Mouse (Mus musculus): ENCODE results near the gene Zfp386. TPM values are rescaled to one million over a fixed set of nuclear protein-coding genes. Genes with fewer than 3 reads are reported as not detected.
"Not testable (repeated sequence)": the region's sequence is repeated elsewhere in the genome, so short reads cannot be mapped to it uniquely, and the experiment has no call there.

The Zfp386 gene
- 10 to 100 TPM; 44.9 to 47.7 TPM for total RNA-seq (2021)

- intact Hi-C loops (cut with DNase I) = no loop called here
- DNase-seq = peak; percentile 98
These were observed at the start of gene Zfp386 for GRCm38 (mm10) chr12:116047440-116048377. Zfp386 (plus strand) TSS chr12:116047724.

GRCm38 (mm10) chr12:115999784-116000183 is 47.7 kb upstream of the Zfp386 start:
- intact Hi-C loops (cut with DNase I) = not testable (repeated sequence)

GRCm38 (mm10) chr12:116002946-116003345 is 44.6 kb upstream of the Zfp386 start:
- intact Hi-C loops (cut with DNase I); DNase-seq: not testable (repeated sequence)

More at GRCm38 (mm10) chr12:115999784-116000183, 47.7 kb upstream of the Zfp386 start:
- DNase-seq = not testable (repeated sequence)

GRCm38 (mm10) chr12:116010812-116011211 is 36.7 kb upstream of the Zfp386 start:
- no peak for DNase-seq
- intact Hi-C loops (cut with DNase I) = no loop called here

- intact Hi-C loops (cut with DNase I) = no loop called here
- no peak for DNase-seq
These were observed 19.4 kb upstream of the Zfp386 start for GRCm38 (mm10) chr12:116028095-116028494.

GRCm38 (mm10) chr12:116035346-116035745 is 12.2 kb upstream of the Zfp386 start:
- intact Hi-C loops (cut with DNase I) = no loop called here
- no peak for DNase-seq

GRCm38 (mm10) chr12:116044785-116045184 is 2.7 kb upstream of the Zfp386 start:
- DNase-seq = no peak
- intact Hi-C loops (cut with DNase I) = no loop called here

- DNase-seq = no peak
- intact Hi-C loops (cut with DNase I) = no loop called here
These were observed 1.2 kb downstream of the Zfp386 start for GRCm38 (mm10) chr12:116048766-116049165.

- intact Hi-C loops (cut with DNase I) = no loop called here
- no peak for DNase-seq
These were observed 1.7 kb downstream of the Zfp386 start for GRCm38 (mm10) chr12:116049236-116049635.

- no peak for DNase-seq
- intact Hi-C loops (cut with DNase I) = no loop called here
These were observed 2.2 kb downstream of the Zfp386 start for GRCm38 (mm10) chr12:116049701-116050100.

GRCm38 (mm10) chr12:116054342-116054741 is 6.8 kb downstream of the Zfp386 start:
- no peak for DNase-seq
- intact Hi-C loops (cut with DNase I) = no loop called here

- DNase-seq = no peak
- intact Hi-C loops (cut with DNase I) = no loop called here
These were observed 8.6 kb downstream of the Zfp386 start for GRCm38 (mm10) chr12:116056112-116056511.

- no peak for DNase-seq
- intact Hi-C loops (cut with DNase I) = no loop called here
These were observed 14.2 kb downstream of the Zfp386 start for GRCm38 (mm10) chr12:116061561-116062193.

- intact Hi-C loops (cut with DNase I) = no loop called here
- no peak for DNase-seq
These were observed 14.7 kb downstream of the Zfp386 start for GRCm38 (mm10) chr12:116062194-116062583.

GRCm38 (mm10) chr12:116063020-116063419 is 15.5 kb downstream of the Zfp386 start:
- intact Hi-C loops (cut with DNase I) = no loop called here
- no peak for DNase-seq

- DNase-seq = peak; percentile 50
- intact Hi-C loops (cut with DNase I) = loop anchor here (2.0 to 5.0 kb wide), 2 partner anchors 132 to 551 kb away; no protein-coding TSS in a partner anchor
These were observed 23.5 kb downstream of the Zfp386 start for GRCm38 (mm10) chr12:116071023-116071422.

- intact Hi-C loops (cut with DNase I) = no loop called here
- peak; percentile 60 for DNase-seq
These were observed 29.7 kb downstream of the Zfp386 start, which contains the start of gene Vipr2 for GRCm38 (mm10) chr12:116077074-116077854. Vipr2 (plus strand) TSS chr12:116077726.

- intact Hi-C loops (cut with DNase I) = no loop called here
These were observed 30.4 kb downstream of the Zfp386 start for GRCm38 (mm10) chr12:116077855-116078366.

GRCm38 (mm10) chr12:116083125-116083524 is 35.6 kb downstream of the Zfp386 start:
- DNase-seq = no peak
- intact Hi-C loops (cut with DNase I) = no loop called here

More at GRCm38 (mm10) chr12:116077855-116078366, 30.4 kb downstream of the Zfp386 start:
- no peak for DNase-seq

GRCm38 (mm10) chr12:116084294-116084693 is 36.8 kb downstream of the Zfp386 start:
- intact Hi-C loops (cut with DNase I) = no loop called here
- no peak for DNase-seq
